Mouse (Mus musculus): ENCODE results near the gene Rnh1.

Gene Rnh1

DNA sequence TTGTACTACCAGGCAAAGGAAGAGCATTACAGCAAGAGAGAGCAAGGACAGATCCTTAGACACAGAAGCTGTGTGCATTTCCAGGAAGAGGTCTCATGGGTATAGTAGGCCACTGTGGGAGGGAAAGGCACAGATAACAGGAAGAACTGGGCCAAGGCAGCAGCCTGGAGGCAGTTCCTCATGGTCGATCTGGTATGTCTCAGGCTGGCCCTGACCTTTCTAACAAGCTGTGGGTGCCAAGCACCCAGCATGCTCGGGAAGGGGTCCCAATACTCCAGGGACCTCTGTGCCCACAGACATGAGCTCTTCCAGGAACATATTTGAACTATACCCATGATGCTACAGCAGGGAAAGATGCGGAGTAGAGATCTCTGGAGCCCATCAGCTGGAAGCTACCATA, 31.9 kb upstream of the Rnh1 start:
- DNase-seq = no peak

GRCm38 (mm10) chr7:141198121-141198520, 25.5 kb upstream of the Rnh1 start:
- DNase-seq = no peak

DNA sequence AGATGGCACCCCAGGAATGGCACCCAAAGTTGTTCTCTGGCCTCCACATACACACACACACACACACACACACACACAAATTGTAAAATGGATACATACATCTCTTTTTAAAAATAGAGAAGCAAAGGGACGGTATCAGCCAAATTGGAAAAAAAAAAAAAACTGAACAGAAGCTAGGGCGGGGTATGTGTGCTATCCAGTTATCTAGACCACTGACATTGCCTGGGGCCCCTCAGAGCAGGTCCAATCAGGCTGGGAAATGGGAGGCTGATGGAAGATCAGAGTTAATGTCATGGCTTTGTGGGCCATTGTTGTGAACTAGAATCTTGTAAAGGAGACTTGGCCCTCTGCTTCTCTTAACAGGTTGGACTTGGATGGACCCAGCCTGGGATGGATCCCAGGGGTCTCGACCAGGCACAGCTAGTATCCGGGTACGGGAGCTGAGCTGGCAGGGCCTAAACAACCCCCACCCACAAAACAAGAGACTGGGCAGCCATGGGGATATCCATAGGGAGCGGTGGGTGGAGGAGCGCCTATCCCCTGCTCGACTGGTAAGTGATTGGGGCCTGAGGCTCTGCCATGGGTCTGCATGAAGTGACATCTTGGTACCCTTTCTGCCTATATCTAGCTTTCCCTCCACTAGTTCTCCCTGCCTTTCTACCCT, 24.1 kb upstream of the Rnh1 start:
- no peak for DNase-seq

DNA sequence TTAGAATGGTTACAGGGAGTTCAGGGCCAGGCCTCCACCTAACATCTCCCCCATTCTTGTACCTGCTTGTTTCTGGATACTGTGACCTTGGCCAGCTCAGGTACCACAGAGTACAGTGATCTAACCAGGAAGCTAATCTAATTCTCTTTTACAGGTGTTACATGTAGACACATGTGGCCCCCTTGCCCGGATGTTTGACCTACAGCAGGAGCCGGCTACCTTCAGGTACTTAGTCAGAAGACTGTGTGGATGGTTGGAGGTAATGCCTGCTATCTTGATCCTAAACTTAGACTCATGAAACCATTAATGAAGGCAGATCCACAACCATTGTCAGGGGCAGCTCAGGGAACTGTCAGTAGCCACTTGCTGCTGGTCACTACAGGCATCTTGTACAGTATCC, 23.1 kb upstream of the Rnh1 start:
- no peak for DNase-seq

DNA sequence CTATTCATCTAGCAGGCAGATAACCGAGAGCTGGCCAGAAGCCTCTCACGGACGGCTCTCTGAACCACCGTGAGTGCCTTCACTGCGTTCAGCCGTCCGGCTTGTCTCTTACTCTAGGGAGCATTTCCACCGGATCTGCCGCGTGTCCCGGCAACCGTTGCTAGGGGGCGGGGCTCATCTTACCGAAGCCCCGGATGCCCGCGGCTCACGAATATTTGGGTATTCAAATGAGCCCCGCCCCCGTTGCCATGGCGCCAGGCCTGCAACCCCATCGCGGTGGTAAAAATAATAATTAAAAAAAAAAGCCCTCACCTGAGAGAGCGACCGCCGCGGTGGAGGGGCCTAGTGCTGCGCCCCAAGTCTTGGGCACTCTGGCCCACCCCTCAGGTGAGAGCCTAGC, 22.2 kb upstream of the Rnh1 start:
- peak; percentile 92 for DNase-seq

GRCm38 (mm10) chr7:141194409-141194808, 21.8 kb upstream of the Rnh1 start:
- no peak for DNase-seq

DNA sequence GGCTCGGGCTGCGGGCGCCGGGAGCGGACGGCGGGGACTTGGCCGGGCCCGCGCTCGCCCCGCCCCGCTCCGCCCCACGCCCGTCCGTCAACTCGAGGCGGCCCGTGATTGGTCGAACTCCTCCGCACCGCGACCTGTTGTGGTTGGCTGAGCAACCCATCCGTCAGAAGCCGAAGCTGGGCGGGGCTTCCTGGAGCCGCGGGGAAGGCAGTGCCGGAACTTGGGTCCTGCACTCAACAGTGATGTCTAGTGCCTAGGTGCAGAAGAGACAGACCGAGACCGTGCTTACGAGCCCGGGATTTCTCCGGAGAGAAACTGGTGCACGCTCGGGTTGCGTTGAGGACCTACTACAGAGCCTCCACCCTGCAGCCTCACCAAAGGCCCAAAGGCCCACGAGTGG, 21.3 kb upstream of the Rnh1 start, which contains the start of the genes Hras and Lrrc56:
Gene Hras, minus strand, starts transcription at position 58 of the 400 bp plus-strand sequence.
Gene Lrrc56, plus strand, starts transcription at position 210 of the 400 bp plus-strand sequence.
- peak; percentile 97 for DNase-seq

- peak; percentile 40 for DNase-seq
Observed at GRCm38 (mm10) chr7:141193348-141193856, 20.7 kb upstream of the Rnh1 start.

GRCm38 (mm10) chr7:141192776-141193347, 20.2 kb upstream of the Rnh1 start:
- DNase-seq = no peak

DNA sequence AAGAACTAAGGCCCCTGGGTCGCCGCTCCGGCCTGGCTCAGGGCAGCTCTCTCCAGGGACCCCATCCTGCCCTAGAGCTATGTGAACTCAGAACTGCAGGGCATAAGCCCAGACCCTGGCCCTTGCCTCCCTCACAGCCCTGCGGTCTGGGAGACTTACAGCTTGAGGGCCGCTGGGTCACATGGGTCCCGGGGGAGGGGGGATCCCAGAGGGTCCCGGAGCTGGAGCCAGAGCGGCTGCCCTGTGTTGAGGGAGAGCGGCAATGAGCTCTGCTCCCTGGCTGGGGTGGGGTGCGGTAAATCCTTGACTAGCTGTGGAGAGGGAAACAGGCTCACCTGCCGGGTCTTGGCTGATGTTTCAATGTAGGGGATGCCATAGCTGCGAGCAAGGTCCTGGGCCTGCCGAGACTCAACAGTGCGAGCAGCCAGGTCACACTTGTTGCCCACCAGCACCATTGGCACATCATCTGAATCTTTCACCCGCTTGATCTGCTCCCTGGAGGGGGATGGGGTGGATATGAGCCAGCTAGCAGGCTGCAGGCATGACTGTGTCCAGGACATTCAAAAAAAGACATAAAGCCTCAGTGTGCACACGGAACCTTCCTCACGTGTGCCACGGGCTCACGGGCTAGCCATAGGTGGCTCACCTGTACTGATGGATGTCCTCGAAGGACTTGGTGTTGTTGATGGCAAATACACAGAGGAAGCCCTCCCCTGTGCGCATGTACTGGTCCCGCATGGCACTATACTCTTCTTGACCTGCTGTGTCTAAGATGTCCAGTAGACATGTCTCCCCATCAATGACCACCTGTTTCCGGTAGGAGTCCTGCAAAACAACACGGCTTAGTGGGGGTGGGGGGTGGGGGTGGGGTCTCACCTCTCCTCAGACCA, 19.4 kb upstream of the Rnh1 start:
- no peak for DNase-seq

GRCm38 (mm10) chr7:141191036-141191435, 18.4 kb upstream of the Rnh1 start:
- DNase-seq = no peak

DNA sequence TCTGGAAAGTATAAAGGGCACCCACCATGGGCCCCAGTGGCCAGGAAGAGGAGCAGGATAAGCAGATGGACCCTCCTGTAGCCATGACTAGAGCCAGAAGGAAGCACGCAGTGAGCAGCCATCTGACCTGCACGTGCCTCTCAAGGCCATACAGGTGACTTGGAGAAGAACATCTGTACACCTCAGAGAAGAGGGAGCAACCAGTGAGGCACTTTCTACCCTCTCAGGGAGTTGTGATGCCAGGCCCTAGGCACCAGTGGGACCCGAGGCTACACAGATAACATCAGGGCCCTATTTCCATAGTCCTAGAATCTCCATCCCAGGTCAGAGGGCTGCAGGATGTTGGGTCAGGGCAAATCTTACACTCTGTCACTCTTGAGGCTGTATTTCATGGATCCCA, 17.6 kb upstream of the Rnh1 start:
- DNase-seq = no peak

GRCm38 (mm10) chr7:141188733-141189132, 16.1 kb upstream of the Rnh1 start:
- no peak for DNase-seq

- no peak for DNase-seq
Observed at GRCm38 (mm10) chr7:141188194-141188593, 15.5 kb upstream of the Rnh1 start.

GRCm38 (mm10) chr7:141176173-141176572, 3.5 kb upstream of the Rnh1 start:
- DNase-seq = peak; percentile 87

DNA sequence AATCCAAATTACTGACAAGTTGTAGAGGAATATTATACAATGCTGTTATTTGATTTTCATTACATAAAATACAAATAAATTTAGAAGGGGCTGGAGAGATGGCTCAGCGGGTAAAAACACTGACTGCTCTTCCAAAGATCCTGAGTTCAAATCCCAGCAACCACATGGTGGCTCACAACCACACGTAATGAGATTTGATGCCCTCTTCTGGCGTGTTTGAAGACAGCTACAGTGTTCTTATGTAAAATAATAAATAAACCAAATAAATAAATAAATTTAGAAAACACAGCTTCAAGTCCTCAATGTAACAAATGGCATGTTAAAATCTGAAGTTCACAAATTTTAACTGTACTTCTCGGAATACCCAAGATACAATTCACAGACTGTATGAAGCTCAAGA, 2.4 kb upstream of the Rnh1 start:
- no peak for DNase-seq

GRCm38 (mm10) chr7:141173323-141173850, 730 bp upstream of the Rnh1 start:
- no peak for DNase-seq

DNA sequence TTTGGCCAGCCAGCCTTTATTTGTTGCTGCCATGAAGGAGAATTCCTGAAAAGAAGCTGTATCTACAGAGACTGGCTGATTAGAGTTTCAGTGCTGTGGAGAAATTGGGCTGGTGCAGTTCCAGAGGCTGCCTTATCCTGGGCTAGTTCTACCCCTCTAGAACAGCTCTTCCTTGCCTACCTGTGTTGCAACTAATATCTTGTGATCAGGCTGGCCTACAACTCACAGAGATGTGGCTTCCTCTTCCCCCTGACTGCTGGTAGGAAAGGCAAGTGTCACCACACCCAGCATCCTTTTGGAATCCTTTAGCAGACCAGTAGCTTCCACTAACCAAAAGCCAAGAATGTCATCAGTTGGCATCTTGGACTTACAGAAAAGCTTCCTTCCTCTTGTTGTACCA, 2.8 kb downstream of the Rnh1 start:
- no peak for DNase-seq

GRCm38 (mm10) chr7:141169300-141169699, 3.4 kb downstream of the Rnh1 start:
- DNase-seq = no peak

GRCm38 (mm10) chr7:141168518-141168953, 4.1 kb downstream of the Rnh1 start:
- no peak for DNase-seq

DNA sequence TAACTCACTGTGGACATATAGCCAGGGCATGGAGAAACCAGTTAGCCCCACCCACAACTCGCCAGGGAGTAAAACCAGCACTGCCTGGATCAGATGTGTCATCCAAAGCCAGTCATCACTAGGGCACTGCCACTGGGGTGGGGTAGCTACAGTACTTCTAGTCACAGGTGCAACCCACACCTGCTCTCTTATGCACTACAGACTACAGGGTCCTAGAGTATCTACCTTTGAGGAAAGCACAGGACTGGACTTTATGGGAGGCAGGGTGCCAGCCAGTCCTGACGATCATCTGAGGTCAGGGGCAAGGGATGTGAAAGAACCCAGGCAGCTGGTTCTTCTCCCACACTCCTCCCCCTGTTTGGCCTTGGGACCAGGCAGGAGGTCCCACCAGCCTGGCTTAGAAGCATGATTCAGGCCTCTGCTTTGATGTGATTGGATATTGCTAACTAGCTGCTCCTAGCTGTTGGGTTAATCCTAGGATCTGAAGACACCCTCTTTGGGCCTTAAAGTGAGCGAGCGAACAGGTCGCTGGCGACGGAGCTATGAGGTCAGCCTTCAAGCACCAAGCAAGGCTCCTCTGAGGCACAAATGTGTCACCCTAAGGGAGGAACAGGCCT, 4.6 kb downstream of the Rnh1 start:
- no peak for DNase-seq

DNA sequence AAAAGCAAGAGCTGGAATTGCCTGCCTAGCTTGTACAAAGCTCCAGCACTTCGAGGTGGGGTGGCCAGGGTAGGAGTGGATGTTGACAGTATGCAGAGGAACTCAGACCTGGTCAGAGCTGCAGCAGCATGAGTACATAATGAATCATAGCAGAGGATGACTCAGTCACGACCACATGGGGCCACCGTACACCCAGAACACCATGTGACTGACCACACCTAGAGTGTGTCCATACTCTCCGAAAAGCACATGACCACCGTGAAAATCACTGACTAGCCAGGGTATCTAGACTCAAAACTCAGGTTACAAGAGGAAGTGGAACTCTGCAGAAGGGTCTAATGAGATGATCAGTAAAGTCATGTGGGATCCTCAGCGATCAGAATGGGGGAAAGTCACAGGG, 7.8 kb downstream of the Rnh1 start:
- DNase-seq = no peak

GRCm38 (mm10) chr7:141164397-141164796, 8.3 kb downstream of the Rnh1 start:
- no peak for DNase-seq

Data from right cerebral cortex, postnatal 4 days (tissue).